Mouse (Mus musculus) ES-Bruce4 (cell line): ENCODE data around the gene Dnmt1. TPM values are rescaled to one million over a fixed set of nuclear protein-coding genes. Genes with fewer than 3 reads are reported as not detected.

Experiments used
- H3K27ac ChIP-seq: 2 replicates; pipeline ENCODE4 v1.5.1; 2012; ENCODE audit warnings: low read length, inconsistent platforms; ENCODE audit not compliant: insufficient read depth
- H3K27me3 ChIP-seq: 2 replicates; pipeline ENCODE4 v1.6.1; 2012; ENCODE audit warnings: mild to moderate bottlenecking, low read length, inconsistent platforms; ENCODE audit not compliant: control insufficient read depth, poor library complexity, insufficient read depth, severe bottlenecking
- H3K36me3 ChIP-seq: 2 replicates; pipeline ENCODE4 v1.6.1; 2012; ENCODE audit warnings: inconsistent platforms, mild to moderate bottlenecking, low read length, moderate library complexity; ENCODE audit not compliant: control insufficient read depth, poor library complexity, insufficient read depth, severe bottlenecking
- H3K4me1 ChIP-seq: one replicate; pipeline ENCODE4 v1.8.1; 2011; ENCODE audit warnings: low read length; ENCODE audit not compliant: control insufficient read depth, insufficient read depth
- H3K4me3 ChIP-seq: 2 replicates; pipeline ENCODE4 v1.5.1; 2011; ENCODE audit warnings: low read depth, mild to moderate bottlenecking, low read length
- H3K9ac ChIP-seq: 2 replicates; pipeline ENCODE4 v1.6.1; 2012; ENCODE audit warnings: low read depth, mild to moderate bottlenecking, inconsistent platforms; ENCODE audit not compliant: poor library complexity, severe bottlenecking
- H3K9me3 ChIP-seq: replicated peaks from 2 replicates; pipeline ENCODE4 v1.6.1; 2012; ENCODE audit warnings: mild to moderate bottlenecking, low read length, inconsistent platforms; ENCODE audit not compliant: control insufficient read depth, poor library complexity, insufficient read depth, severe bottlenecking
- CTCF ChIP-seq: IDR thresholded peaks from one replicate; pipeline ENCODE4 v1.8.1; 2011; ENCODE audit warnings: low read depth, low read length
- EP300 ChIP-seq: IDR thresholded peaks from 2 replicates; pipeline ENCODE4 v1.6.1; 2011; ENCODE audit warnings: low read depth, low read length; ENCODE audit not compliant: insufficient read depth
- POLR2A ChIP-seq: IDR thresholded peaks from one replicate; pipeline ENCODE4 v1.8.1; 2011; ENCODE audit warnings: low read length; ENCODE audit not compliant: insufficient read depth
- polyA plus RNA-seq: library from polyadenylated mRNA; stranded (reverse); fragments of >200 nt; gene quantifications from 2 replicates; pipeline ENCODE4 v1.2.4, GENCODE M21; 2011; ENCODE audit warnings: low read depth; ENCODE audit not compliant: missing spikeins, insufficient read depth, insufficient read length

The Dnmt1 gene
- polyA plus RNA-seq, 1 experiment: 120 TPM

DNA sequence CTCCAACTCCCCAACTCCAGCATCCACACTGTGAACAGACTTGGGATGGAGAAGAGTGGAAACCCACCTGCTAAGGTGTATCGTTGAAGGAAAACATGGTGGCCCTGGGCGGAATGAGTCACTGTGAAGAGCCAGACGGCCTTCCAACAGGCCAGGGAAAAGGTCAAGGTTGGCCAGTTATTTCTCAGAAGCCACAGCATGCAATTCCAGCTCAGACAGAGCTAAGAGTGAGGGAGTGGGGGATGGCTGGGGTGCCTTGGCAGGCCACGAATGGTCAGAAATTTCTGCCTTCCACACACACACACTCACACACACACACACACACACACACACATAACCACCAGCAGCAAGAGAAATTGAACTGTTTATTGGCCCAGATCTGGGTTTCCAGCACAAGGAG is 5.9 kb upstream of the Dnmt1 start:
- TF ChIP-seq EP300 (no peak), POLR2A (no peak), CTCF (no peak)
- H3K27ac ChIP-seq: 0 out of 2 replicates have a peak overlapping the region, but pooled peaks have one; percentile 17
- H3K27me3 ChIP-seq: no peaks in the 10 kb centered on the region
- H3K9ac ChIP-seq: no peak overlapping the region
- peaks cover 7% of the 10 kb centered on the region for H3K4me1 ChIP-seq
- H3K36me3 ChIP-seq: peaks cover 28% of the 10 kb centered on the region
- no peak overlapping the region for H3K4me3 ChIP-seq
- H3K9me3 ChIP-seq: no peaks in the 10 kb centered on the region

DNA sequence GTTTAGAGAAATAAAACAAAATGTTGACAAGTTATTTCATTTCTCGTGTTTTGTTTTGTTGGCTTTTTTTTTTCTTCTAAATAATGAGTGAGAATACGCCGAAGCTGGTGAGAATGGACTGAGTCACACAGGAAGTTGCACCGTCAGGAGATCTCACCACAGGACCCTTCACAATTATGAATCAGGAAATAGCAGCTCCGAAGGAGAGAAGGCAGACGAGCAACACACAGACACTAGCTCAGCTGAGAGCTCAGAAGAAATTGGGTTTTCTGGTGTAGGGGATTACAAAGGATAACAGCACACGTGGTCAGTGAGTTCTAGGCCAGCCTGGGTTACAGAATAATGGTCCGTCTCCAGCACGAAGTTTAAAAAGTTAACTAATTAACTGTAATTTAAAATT is 1.9 kb upstream of the Dnmt1 start:
- peaks cover 4% of the 10 kb centered on the region for H3K36me3 ChIP-seq
- no peaks in the 10 kb centered on the region for H3K27me3 ChIP-seq
- no peak overlapping the region for H3K27ac ChIP-seq
- H3K9ac ChIP-seq: no peak overlapping the region
- no peaks in the 10 kb centered on the region for H3K9me3 ChIP-seq
- peaks cover 4% of the 10 kb centered on the region for H3K4me1 ChIP-seq
- TF ChIP-seq POLR2A (no peak), CTCF (no peak), EP300 (no peak)
- H3K4me3 ChIP-seq: no peak overlapping the region

DNA sequence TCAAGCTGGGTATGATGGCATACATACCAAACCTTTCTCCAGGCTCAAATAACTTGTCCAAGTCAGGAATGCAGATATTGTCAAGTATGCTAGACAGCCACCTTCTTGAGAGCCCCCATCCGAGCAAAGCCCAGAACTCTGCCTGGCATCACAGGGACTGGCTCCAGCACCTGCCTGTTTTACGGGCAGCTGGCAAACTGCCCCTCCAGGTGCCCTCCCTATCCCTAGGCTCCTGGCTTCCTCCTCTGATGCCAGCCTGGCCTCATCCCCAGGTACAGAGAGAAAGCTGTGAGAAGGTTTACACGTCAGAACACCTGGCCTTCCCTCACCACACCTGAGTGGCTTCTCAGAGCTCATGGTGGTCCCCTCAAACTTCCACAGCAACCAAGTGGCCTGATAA is 2.7 kb downstream of the Dnmt1 start:
- H3K27ac ChIP-seq: no peak overlapping the region
- no peaks in the 10 kb centered on the region for H3K27me3 ChIP-seq
- H3K4me1 ChIP-seq: peaks cover 2% of the 10 kb centered on the region
- H3K9ac ChIP-seq: no peak overlapping the region
- H3K9me3 ChIP-seq: no peaks in the 10 kb centered on the region
- no peaks in the 10 kb centered on the region for H3K36me3 ChIP-seq
- TF ChIP-seq EP300: no peak
- TF ChIP-seq CTCF: no peak
- no peak for TF ChIP-seq POLR2A
- no peak overlapping the region for H3K4me3 ChIP-seq

DNA sequence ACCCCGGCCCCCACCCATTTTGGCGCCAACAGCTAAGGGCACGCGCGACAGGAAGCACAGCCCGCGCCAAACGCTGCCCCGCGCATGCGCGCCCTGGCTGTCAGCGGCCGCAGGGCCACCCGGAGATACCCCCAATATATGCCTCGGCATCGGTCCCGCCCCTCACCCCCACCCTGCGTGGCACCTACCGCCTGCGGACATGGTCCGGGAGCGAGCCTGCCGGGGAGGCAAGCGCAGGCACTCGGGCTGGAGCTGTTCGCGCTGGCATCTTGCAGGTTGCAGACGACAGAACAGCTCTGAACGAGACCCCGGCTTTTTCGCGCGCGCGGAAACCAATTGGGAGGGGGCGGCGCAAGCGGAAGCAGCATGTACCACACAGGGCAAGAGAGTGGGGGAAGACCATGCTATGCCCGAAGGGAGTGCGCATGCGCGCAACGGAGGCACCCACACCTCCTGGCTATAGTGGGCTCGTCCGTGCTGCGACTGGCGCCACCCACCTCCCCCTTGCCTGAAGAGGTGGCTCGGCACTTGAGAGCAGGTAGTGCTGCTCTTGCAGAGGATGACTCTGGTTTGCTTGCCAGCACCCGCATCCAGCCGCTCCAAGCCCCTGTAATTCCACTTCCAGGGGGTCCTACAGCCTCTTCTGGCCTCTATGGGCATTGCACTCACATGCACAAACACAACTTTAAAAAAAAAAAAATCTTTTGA is 7.0 kb downstream of the Dnmt1 start:
- Histone ChIP-seq H3K36me3 (no peaks in the 10 kb centered on the region), H3K4me3 (peak overlapping the region; percentile 82), H3K27me3 (no peaks in the 10 kb centered on the region), H3K9me3 (no peaks in the 10 kb centered on the region), H3K9ac (peak overlapping the region; percentile 93), H3K27ac (peak overlapping the region; percentile 28; the same call in 1 of the 2 replicates), H3K4me1 (no peaks in the 10 kb centered on the region)
- TF ChIP-seq POLR2A (peak; percentile 98), EP300 (0 out of 2 replicates have a peak, but pooled peaks have one; percentile 69), CTCF (no peak)

DNA sequence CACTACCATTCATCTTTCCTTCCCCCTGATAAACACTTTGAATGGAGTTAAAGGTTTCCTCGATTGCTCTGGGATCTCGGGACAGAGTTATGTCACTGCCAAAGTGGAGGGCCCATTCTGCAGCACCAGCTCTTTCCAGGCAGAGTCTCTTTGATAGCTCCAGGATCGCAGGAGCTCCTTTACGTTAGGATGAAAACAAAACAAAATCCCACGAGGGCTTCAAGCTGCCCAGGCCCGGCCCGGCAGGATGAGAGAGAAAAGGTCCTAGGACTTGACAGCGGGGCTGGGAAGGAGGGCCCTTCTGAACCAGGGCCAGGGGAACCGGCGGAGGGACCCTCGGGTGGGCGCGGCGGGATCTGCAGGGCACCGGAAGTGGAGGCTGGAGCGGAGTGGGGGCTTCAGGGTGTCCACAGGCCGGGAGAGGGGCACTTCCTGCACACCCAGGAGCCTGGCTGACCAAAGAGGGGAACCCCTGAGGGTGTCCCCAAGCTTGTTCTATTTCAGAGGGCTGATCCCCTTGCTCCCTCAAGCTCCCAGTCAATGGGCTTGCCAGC is 7.6 kb downstream of the Dnmt1 start:
- Histone ChIP-seq H3K27ac (peak overlapping the region; percentile 28), H3K36me3 (no peaks in the 10 kb centered on the region), H3K27me3 (no peaks in the 10 kb centered on the region), H3K9ac (peak overlapping the region; percentile 93), H3K4me3 (peak overlapping the region; percentile 82), H3K9me3 (no peaks in the 10 kb centered on the region), H3K4me1 (no peaks in the 10 kb centered on the region)
- TF ChIP-seq EP300 (no peak), CTCF (no peak), POLR2A (no peak)

DNA sequence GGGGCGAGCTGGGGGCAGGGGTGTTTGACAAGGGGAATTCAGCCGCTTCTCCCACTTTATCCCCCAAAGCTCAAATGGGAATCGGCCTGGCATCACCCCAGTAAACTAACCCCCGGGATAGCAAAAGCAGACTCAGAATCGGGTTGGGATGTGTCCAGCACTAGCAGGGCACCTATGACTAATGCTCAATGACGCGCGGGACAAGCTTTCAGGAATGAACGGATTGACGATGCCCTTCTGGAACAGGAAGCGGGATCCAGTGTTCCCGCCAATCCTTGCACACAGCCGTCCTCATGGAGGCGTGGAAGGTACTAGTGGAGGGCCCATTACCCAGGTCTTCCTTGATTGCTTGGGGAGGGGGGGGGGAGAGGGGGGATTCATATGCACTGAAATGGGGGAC is 8.2 kb downstream of the Dnmt1 start:
- H3K9me3 ChIP-seq: no peaks in the 10 kb centered on the region
- TF ChIP-seq EP300 (no peak), CTCF (no peak), POLR2A (no peak)
- peak overlapping the region; percentile 82 for H3K4me3 ChIP-seq
- H3K36me3 ChIP-seq: no peaks in the 10 kb centered on the region
- 0 out of 2 replicates have a peak overlapping the region, but pooled peaks have one; percentile 19 for H3K27ac ChIP-seq
- no peaks in the 10 kb centered on the region for H3K4me1 ChIP-seq
- peak overlapping the region; percentile 93 for H3K9ac ChIP-seq
- H3K27me3 ChIP-seq: no peaks in the 10 kb centered on the region
